Mouse (Mus musculus): ENCODE data around the gene Lingo3. TPM values are rescaled to one million over a fixed set of nuclear protein-coding genes. Genes with fewer than 3 reads are reported as not detected.

The Lingo3 gene
- polyA plus RNA-seq (2015; fragmentation: Nextera tagmentation; extraction: Ambion mirVana): 0.39 and 0.84 TPM in 2 replicates

- Histone ChIP-seq H3K27ac (ENCODE audit: low read length) (no peak within 1 kb of the TSS), H3K36me3 (ENCODE audit: control insufficient read depth, insufficient read depth) (no peaks in the 10 kb centered on the region), H3K9ac (ENCODE audit: low read length) (peak within 1 kb of the TSS; percentile 57), H3K4me1 (ENCODE audit: control insufficient read depth, insufficient read depth, low read length) (peaks cover 12% of the 10 kb centered on the region), H3K27me3 (ENCODE audit: control insufficient read depth, insufficient read depth, low read length) (peaks cover 26% of the 10 kb centered on the region), H3K9me3 (replicated peaks; ENCODE audit: control insufficient read depth, low read length) (no peaks in the 10 kb centered on the region), H3K4me2 (ENCODE audit: low read depth, low read length) (peak within 1 kb of the TSS; percentile 79), H3K4me3 (ENCODE audit: low read length) (peak within 1 kb of the TSS; percentile 54)
- ATAC-seq (replicated peaks; ENCODE audit: extremely low read depth, insufficient read depth, low FRiP score): no peak
- WGBS: 6% methylated on average over 48 of the region's 51 CpGs
These were observed at the start of gene Lingo3 for GRCm38 (mm10) chr10:80843931-80844547. TSS of gene Lingo3 (minus strand) at chr10:80844039.

GRCm38 (mm10) chr10:80887181-80887580, 43.3 kb upstream of the Lingo3 start:
- Histone ChIP-seq H3K4me3 (ENCODE audit: low read length) (no peak overlapping the region), H3K36me3 (ENCODE audit: control insufficient read depth, insufficient read depth) (no peaks in the 10 kb centered on the region), H3K4me2 (ENCODE audit: low read depth, low read length) (no peak overlapping the region), H3K27me3 (ENCODE audit: control insufficient read depth, insufficient read depth, low read length) (peaks cover 23% of the 10 kb centered on the region), H3K27ac (ENCODE audit: low read length) (no peak overlapping the region), H3K9me3 (replicated peaks; ENCODE audit: control insufficient read depth, low read length) (no peaks in the 10 kb centered on the region), H3K4me1 (ENCODE audit: control insufficient read depth, insufficient read depth, low read length) (peaks cover 5% of the 10 kb centered on the region), H3K9ac (ENCODE audit: low read length) (no peak overlapping the region)
- ATAC-seq (replicated peaks; ENCODE audit: extremely low read depth, insufficient read depth, low FRiP score): peak; percentile 75; the same call in 1 of the 2 replicates
- WGBS: 30% methylated on average over 11 of the region's 11 CpGs

- no peaks in the 10 kb centered on the region for H3K9me3 ChIP-seq (replicated peaks; ENCODE audit: control insufficient read depth, low read length)
- ATAC-seq (replicated peaks; ENCODE audit: extremely low read depth, insufficient read depth, low FRiP score): no peak
- H3K9ac ChIP-seq (ENCODE audit: low read length): no peak overlapping the region
- no peaks in the 10 kb centered on the region for H3K27me3 ChIP-seq (ENCODE audit: control insufficient read depth, insufficient read depth, low read length)
- whole genome bisulfite sequencing: 25% methylated on average over 10 of the region's 10 CpGs
- no peak overlapping the region for H3K4me3 ChIP-seq (ENCODE audit: low read length)
- H3K4me2 ChIP-seq (ENCODE audit: low read depth, low read length): no peak overlapping the region
- no peak overlapping the region for H3K27ac ChIP-seq (ENCODE audit: low read length)
- no peaks in the 10 kb centered on the region for H3K36me3 ChIP-seq (ENCODE audit: control insufficient read depth, insufficient read depth)
- H3K4me1 ChIP-seq (ENCODE audit: control insufficient read depth, insufficient read depth, low read length): peaks cover 7% of the 10 kb centered on the region
These were observed 37.5 kb upstream of the Lingo3 start for GRCm38 (mm10) chr10:80881301-80881700.

- H3K9me3 ChIP-seq (replicated peaks; ENCODE audit: control insufficient read depth, low read length): no peaks in the 10 kb centered on the region
- H3K27me3 ChIP-seq (ENCODE audit: control insufficient read depth, insufficient read depth, low read length): no peaks in the 10 kb centered on the region
- 63% methylated on average over 2 of the region's 2 CpGs for WGBS
- H3K4me2 ChIP-seq (ENCODE audit: low read depth, low read length): no peak overlapping the region
- no peak for ATAC-seq (replicated peaks; ENCODE audit: extremely low read depth, insufficient read depth, low FRiP score)
- no peak overlapping the region for H3K27ac ChIP-seq (ENCODE audit: low read length)
- no peak overlapping the region for H3K4me3 ChIP-seq (ENCODE audit: low read length)
- no peaks in the 10 kb centered on the region for H3K36me3 ChIP-seq (ENCODE audit: control insufficient read depth, insufficient read depth)
- H3K4me1 ChIP-seq (ENCODE audit: control insufficient read depth, insufficient read depth, low read length): peaks cover 7% of the 10 kb centered on the region
- no peak overlapping the region for H3K9ac ChIP-seq (ENCODE audit: low read length)
These were observed 37.1 kb upstream of the Lingo3 start for GRCm38 (mm10) chr10:80880901-80881300.

- Histone ChIP-seq H3K27me3 (ENCODE audit: control insufficient read depth, insufficient read depth, low read length) (no peaks in the 10 kb centered on the region), H3K4me3 (ENCODE audit: low read length) (no peak overlapping the region), H3K4me1 (ENCODE audit: control insufficient read depth, insufficient read depth, low read length) (peaks cover 7% of the 10 kb centered on the region), H3K27ac (ENCODE audit: low read length) (no peak overlapping the region), H3K36me3 (ENCODE audit: control insufficient read depth, insufficient read depth) (no peaks in the 10 kb centered on the region), H3K9ac (ENCODE audit: low read length) (no peak overlapping the region), H3K4me2 (ENCODE audit: low read depth, low read length) (no peak overlapping the region), H3K9me3 (replicated peaks; ENCODE audit: control insufficient read depth, low read length) (no peaks in the 10 kb centered on the region)
- peak; percentile 42; the same call in 1 of the 2 replicates for ATAC-seq (replicated peaks; ENCODE audit: extremely low read depth, insufficient read depth, low FRiP score)
- 7% methylated on average over 5 of the region's 5 CpGs for WGBS
These were observed 36.3 kb upstream of the Lingo3 start for GRCm38 (mm10) chr10:80880131-80880641.

- no peak overlapping the region for H3K27ac ChIP-seq (ENCODE audit: low read length)
- H3K9me3 ChIP-seq (replicated peaks; ENCODE audit: control insufficient read depth, low read length): no peaks in the 10 kb centered on the region
- no peak overlapping the region for H3K4me3 ChIP-seq (ENCODE audit: low read length)
- WGBS: 31% methylated on average over 3 of the region's 3 CpGs
- no peaks in the 10 kb centered on the region for H3K27me3 ChIP-seq (ENCODE audit: control insufficient read depth, insufficient read depth, low read length)
- peaks cover 7% of the 10 kb centered on the region for H3K4me1 ChIP-seq (ENCODE audit: control insufficient read depth, insufficient read depth, low read length)
- no peak for ATAC-seq (replicated peaks; ENCODE audit: extremely low read depth, insufficient read depth, low FRiP score)
- no peak overlapping the region for H3K4me2 ChIP-seq (ENCODE audit: low read depth, low read length)
- no peaks in the 10 kb centered on the region for H3K36me3 ChIP-seq (ENCODE audit: control insufficient read depth, insufficient read depth)
- peak overlapping the region; percentile 37; the same call in 1 of the 2 replicates for H3K9ac ChIP-seq (ENCODE audit: low read length)
These were observed 32.8 kb upstream of the Lingo3 start for GRCm38 (mm10) chr10:80876594-80876993.

- no peaks in the 10 kb centered on the region for H3K27me3 ChIP-seq (ENCODE audit: control insufficient read depth, insufficient read depth, low read length)
- no peaks in the 10 kb centered on the region for H3K36me3 ChIP-seq (ENCODE audit: control insufficient read depth, insufficient read depth)
- H3K9me3 ChIP-seq (replicated peaks; ENCODE audit: control insufficient read depth, low read length): no peaks in the 10 kb centered on the region
- H3K4me2 ChIP-seq (ENCODE audit: low read depth, low read length): no peak overlapping the region
- WGBS: 26% methylated on average over 5 of the region's 5 CpGs
- no peak overlapping the region for H3K27ac ChIP-seq (ENCODE audit: low read length)
- peaks cover 7% of the 10 kb centered on the region for H3K4me1 ChIP-seq (ENCODE audit: control insufficient read depth, insufficient read depth, low read length)
- no peak for ATAC-seq (replicated peaks; ENCODE audit: extremely low read depth, insufficient read depth, low FRiP score)
- H3K4me3 ChIP-seq (ENCODE audit: low read length): no peak overlapping the region
- no peak overlapping the region for H3K9ac ChIP-seq (ENCODE audit: low read length)
These were observed 32.2 kb upstream of the Lingo3 start for GRCm38 (mm10) chr10:80876028-80876427.

GRCm38 (mm10) chr10:80874035-80874434, 30.2 kb upstream of the Lingo3 start:
- peaks cover 7% of the 10 kb centered on the region for H3K4me1 ChIP-seq (ENCODE audit: control insufficient read depth, insufficient read depth, low read length)
- no peak overlapping the region for H3K9ac ChIP-seq (ENCODE audit: low read length)
- no peak overlapping the region for H3K27ac ChIP-seq (ENCODE audit: low read length)
- no peaks in the 10 kb centered on the region for H3K9me3 ChIP-seq (replicated peaks; ENCODE audit: control insufficient read depth, low read length)
- no peak for ATAC-seq (replicated peaks; ENCODE audit: extremely low read depth, insufficient read depth, low FRiP score)
- no peak overlapping the region for H3K4me3 ChIP-seq (ENCODE audit: low read length)
- H3K36me3 ChIP-seq (ENCODE audit: control insufficient read depth, insufficient read depth): no peaks in the 10 kb centered on the region
- 77% methylated on average over 9 of the region's 9 CpGs for WGBS
- H3K4me2 ChIP-seq (ENCODE audit: low read depth, low read length): no peak overlapping the region
- H3K27me3 ChIP-seq (ENCODE audit: control insufficient read depth, insufficient read depth, low read length): no peaks in the 10 kb centered on the region

- Histone ChIP-seq H3K4me3 (ENCODE audit: low read length) (no peak within 1 kb of the TSS), H3K4me1 (ENCODE audit: control insufficient read depth, insufficient read depth, low read length) (peaks cover under 1% of the 10 kb centered on the region; the same call in 1 of the 2 replicates), H3K4me2 (ENCODE audit: low read depth, low read length) (no peak within 1 kb of the TSS), H3K27me3 (ENCODE audit: control insufficient read depth, insufficient read depth, low read length) (no peaks in the 10 kb centered on the region), H3K9ac (ENCODE audit: low read length) (no peak within 1 kb of the TSS), H3K27ac (ENCODE audit: low read length) (no peak within 1 kb of the TSS), H3K36me3 (ENCODE audit: control insufficient read depth, insufficient read depth) (peaks cover 3% of the 10 kb centered on the region; the same call in 1 of the 2 replicates), H3K9me3 (replicated peaks; ENCODE audit: control insufficient read depth, low read length) (no peaks in the 10 kb centered on the region)
- no peak for ATAC-seq (replicated peaks; ENCODE audit: extremely low read depth, insufficient read depth, low FRiP score)
- 22% methylated on average over 9 of the region's 9 CpGs for WGBS
These were observed 27.7 kb upstream of the Lingo3 start, which contains the start of gene Tmprss9 for GRCm38 (mm10) chr10:80871581-80871980. TSS of gene Tmprss9 (plus strand) at chr10:80871848.

Measured in heart, embryonic 16.5 days (tissue).